Mouse (Mus musculus): ENCODE measurements at regions not wholly inside any gene's neighbourhood (a gene's known extent, or its start where the extent isn't known, plus 50 kb on each side); places are given as distances from the start of the nearest gene placed in this dataset.

DNA sequence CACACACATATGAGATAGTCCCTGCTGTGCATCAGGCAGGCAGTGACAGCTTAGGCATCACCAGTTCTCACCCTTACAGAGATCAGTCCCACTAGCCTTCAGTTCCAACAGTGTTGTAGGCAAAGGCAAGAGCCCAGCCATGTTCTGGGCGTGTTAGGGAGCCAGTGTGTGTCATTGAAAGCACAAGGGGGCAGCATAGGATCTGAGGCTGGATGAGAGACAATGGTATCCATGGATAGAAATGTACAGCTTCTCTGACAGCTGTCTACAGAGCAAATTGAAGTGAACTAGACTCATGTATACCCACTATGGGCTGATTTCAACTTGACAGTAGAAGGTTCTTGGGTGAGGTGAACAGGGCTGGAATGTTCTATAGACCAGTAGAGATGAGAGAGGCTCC lies 259.9 kb downstream of the Prdm2 start:
- H3K4me3 ChIP-seq (replicated peaks; ENCODE audit: control insufficient read depth, low read depth, low read length), result no peak overlapping the region
- H3K27ac ChIP-seq (ENCODE audit: control insufficient read depth, insufficient read depth, low read depth, low read length, poor library complexity), result no peak overlapping the region
- no peaks in the 10 kb centered on the region for H3K4me1 ChIP-seq (ENCODE audit: control insufficient read depth, insufficient read depth, low read length)
- TF ChIP-seq CTCF (IDR thresholded peaks at IDR 0.05; ENCODE audit: control insufficient read depth, insufficient read depth, low read length) (no peak), POLR2A (IDR thresholded peaks at IDR 0.05; ENCODE audit: borderline replicate concordance, control insufficient read depth, low read depth, low read length) (no peak)
- WGBS, result 29% methylated on average over 1 of the region's 1 CpGs

DNA sequence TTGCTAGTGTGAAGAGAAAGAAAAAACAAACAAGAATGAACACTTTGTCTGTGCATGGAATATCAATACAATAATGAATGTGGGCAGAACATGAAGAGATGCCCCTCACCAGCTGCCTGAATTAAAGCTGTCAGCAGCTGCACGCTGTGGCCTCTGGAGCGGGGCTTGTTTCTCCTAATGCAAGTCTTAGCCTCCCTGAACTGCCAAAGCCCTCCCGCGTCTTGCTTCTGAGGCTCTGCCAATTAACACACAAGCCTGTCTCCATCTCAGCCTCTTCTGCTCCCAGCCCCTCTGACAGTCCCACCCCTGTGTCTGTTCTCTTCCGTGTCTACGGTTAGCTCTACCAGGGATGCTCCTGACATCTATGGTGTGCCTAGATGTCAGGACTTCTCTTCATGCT lies 265.1 kb downstream of the Prdm2 start:
- TF ChIP-seq POLR2A (IDR thresholded peaks at IDR 0.05; ENCODE audit: borderline replicate concordance, control insufficient read depth, low read depth, low read length) (no peak), CTCF (IDR thresholded peaks at IDR 0.05; ENCODE audit: control insufficient read depth, insufficient read depth, low read length) (no peak)
- Histone ChIP-seq H3K4me3 (replicated peaks; ENCODE audit: control insufficient read depth, low read depth, low read length) (no peak overlapping the region), H3K4me1 (ENCODE audit: control insufficient read depth, insufficient read depth, low read length) (no peaks in the 10 kb centered on the region), H3K27ac (ENCODE audit: control insufficient read depth, insufficient read depth, low read depth, low read length, poor library complexity) (no peak overlapping the region)
- 82% methylated on average over 6 of the region's 6 CpGs for WGBS

DNA sequence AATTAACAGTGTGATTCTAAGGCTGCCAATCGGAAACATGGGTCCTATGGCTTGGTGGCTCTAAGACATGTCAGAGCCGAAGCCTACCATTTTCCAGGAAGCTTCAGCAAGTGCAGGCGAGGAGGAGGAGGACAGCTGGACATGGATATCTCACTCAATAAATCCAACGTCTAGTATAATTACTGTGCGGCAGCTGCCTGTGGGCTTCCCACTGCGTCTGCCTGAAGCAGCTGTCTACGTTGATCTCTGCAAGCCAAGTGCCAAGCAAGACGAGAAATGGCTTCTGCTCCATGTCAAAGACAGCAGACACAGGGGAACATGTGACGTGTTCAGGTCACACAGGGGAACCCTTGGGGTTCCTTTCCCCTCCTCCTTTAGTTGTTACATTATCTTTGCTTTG lies 279.2 kb downstream of the Prdm2 start:
- Histone ChIP-seq H3K4me1 (ENCODE audit: control insufficient read depth, insufficient read depth, low read length) (no peaks in the 10 kb centered on the region), H3K4me3 (replicated peaks; ENCODE audit: control insufficient read depth, low read depth, low read length) (no peak overlapping the region), H3K27ac (ENCODE audit: control insufficient read depth, insufficient read depth, low read depth, low read length, poor library complexity) (no peak overlapping the region)
- 78% methylated on average over 9 of the region's 9 CpGs for WGBS
- no peak for TF ChIP-seq POLR2A (IDR thresholded peaks at IDR 0.05; ENCODE audit: borderline replicate concordance, control insufficient read depth, low read depth, low read length)
- TF ChIP-seq CTCF (IDR thresholded peaks at IDR 0.05; ENCODE audit: control insufficient read depth, insufficient read depth, low read length), result no peak

DNA sequence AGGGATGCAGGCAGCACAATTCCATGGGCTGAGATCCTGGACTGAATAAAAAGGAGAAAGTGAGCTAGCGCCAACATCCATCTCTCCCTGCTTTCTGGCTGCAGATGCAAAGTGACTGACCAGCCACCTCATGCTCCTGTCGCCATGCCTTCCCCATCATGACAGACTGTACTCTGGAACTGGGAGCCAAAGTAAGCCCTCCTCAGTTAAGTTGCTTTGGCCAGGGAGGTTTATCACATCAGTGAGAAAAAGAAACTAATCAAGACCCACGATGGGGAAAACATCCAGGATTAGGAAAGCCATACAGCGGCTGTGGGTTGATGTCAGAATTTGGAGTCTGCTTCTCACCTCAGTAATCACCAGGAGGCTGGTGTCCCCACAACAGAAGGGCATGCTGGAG lies 283.6 kb downstream of the Prdm2 start:
- H3K27ac ChIP-seq (ENCODE audit: control insufficient read depth, insufficient read depth, low read depth, low read length, poor library complexity), result no peak overlapping the region
- H3K4me3 ChIP-seq (replicated peaks; ENCODE audit: control insufficient read depth, low read depth, low read length), result no peak overlapping the region
- TF ChIP-seq CTCF (IDR thresholded peaks at IDR 0.05; ENCODE audit: control insufficient read depth, insufficient read depth, low read length), result no peak
- no peak for TF ChIP-seq POLR2A (IDR thresholded peaks at IDR 0.05; ENCODE audit: borderline replicate concordance, control insufficient read depth, low read depth, low read length)
- WGBS, result 85% methylated on average over 4 of the region's 4 CpGs
- H3K4me1 ChIP-seq (ENCODE audit: control insufficient read depth, insufficient read depth, low read length), result no peaks in the 10 kb centered on the region

DNA sequence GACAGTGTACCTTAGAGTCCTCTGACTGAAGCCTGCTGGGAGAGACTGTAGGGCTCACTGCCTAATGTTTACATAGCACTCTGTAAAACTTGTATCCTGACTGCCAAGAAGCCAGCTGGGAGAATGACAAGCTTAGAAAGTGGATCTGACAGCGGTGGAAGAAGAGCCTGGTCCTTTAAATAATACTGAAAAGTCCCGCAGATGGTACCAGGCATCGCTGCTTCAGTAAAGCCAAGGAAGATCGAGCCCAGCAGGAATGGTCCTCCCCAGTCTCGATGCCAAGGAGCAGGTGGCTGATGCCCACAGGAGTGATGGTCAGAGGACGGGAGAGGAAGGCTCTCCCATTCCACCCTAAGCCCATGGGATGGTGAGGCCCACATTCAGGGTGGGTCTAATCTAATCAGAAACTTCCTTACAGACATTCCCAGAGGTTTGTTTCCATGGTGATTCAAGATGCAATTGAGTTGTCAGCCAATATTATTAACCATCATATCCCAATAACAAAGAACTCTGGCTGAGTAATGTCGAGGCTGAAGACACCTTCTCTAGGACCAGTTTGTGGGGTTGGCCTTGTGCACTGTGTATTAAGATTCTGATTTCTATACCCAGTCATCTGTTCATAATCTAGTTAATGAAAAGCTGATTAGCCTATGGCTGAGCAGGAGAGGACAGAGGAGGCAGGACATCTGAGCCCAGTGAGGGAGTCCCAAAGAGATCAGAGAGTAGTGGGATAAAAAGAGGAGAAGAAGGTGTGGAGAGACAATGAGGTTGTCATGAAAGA lies 285.3 kb downstream of the Prdm2 start:
- Histone ChIP-seq H3K27ac (ENCODE audit: control insufficient read depth, insufficient read depth, low read depth, low read length, poor library complexity) (no peak overlapping the region), H3K4me3 (replicated peaks; ENCODE audit: control insufficient read depth, low read depth, low read length) (no peak overlapping the region), H3K4me1 (ENCODE audit: control insufficient read depth, insufficient read depth, low read length) (no peaks in the 10 kb centered on the region)
- TF ChIP-seq POLR2A (IDR thresholded peaks at IDR 0.05; ENCODE audit: borderline replicate concordance, control insufficient read depth, low read depth, low read length), result no peak
- 80% methylated on average over 7 of the region's 7 CpGs for WGBS

DNA sequence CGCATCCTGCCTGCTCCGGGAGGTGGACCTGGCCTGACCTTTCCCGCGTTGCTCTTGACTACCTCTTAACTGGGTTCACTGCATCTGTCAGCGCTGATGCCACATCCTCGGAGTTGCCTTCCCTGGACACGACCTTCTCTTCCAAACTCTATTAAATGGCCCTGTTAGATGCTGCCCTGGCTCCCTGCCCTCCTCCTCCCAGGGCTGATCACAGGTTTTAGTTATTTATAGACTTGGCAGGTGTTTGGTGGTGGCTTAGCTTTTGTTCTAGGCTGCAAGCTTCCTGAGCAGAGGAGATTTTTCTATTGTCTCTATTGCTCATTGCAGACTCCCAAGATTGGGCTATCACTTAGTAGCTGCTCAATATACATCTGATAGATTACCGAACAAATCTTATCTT lies 287.7 kb downstream of the Prdm2 start:
- Histone ChIP-seq H3K4me3 (replicated peaks; ENCODE audit: control insufficient read depth, low read depth, low read length) (no peak overlapping the region), H3K4me1 (ENCODE audit: control insufficient read depth, insufficient read depth, low read length) (no peaks in the 10 kb centered on the region), H3K27ac (ENCODE audit: control insufficient read depth, insufficient read depth, low read depth, low read length, poor library complexity) (no peak overlapping the region)
- TF ChIP-seq POLR2A (IDR thresholded peaks at IDR 0.05; ENCODE audit: borderline replicate concordance, control insufficient read depth, low read depth, low read length), result no peak
- no peak for TF ChIP-seq CTCF (IDR thresholded peaks at IDR 0.05; ENCODE audit: control insufficient read depth, insufficient read depth, low read length)
- WGBS, result 78% methylated on average over 8 of the region's 8 CpGs

DNA sequence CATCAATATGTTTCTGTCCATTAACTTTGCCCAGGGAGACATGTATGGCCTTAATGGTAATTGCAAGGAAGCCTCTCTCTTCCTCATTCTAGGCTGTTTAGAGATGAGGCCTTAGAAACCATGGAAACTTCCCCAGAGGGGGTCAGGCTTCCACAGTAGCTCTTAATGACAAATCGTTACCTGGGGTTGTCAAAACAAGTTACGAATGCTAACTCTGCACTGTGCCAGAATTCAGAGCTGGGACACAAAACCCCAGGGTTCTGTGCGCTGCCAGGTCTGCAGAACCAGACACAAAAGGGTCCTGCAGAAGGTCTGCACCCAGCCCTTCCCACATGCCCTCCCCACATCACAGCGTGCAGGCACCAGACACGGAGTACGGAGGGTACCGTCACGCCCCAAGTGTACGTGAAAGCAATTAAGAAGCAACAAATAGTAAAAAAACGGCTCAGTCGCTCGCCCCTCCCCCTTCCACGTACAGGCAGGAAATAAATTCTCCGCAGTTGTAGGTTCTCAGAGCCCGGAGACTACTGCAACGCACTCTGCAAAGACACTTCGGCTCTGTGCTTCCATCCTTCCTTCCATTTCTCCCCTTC lies 303.3 kb downstream of the Prdm2 start:
- 25% methylated on average over 17 of the region's 17 CpGs for WGBS
- Histone ChIP-seq H3K4me3 (replicated peaks; ENCODE audit: control insufficient read depth, low read depth, low read length) (no peak overlapping the region), H3K27ac (ENCODE audit: control insufficient read depth, insufficient read depth, low read depth, low read length, poor library complexity) (no peak overlapping the region), H3K4me1 (ENCODE audit: control insufficient read depth, insufficient read depth, low read length) (no peaks in the 10 kb centered on the region)
- TF ChIP-seq CTCF (IDR thresholded peaks at IDR 0.05; ENCODE audit: control insufficient read depth, insufficient read depth, low read length) (no peak), POLR2A (IDR thresholded peaks at IDR 0.05; ENCODE audit: borderline replicate concordance, control insufficient read depth, low read depth, low read length) (no peak)

DNA sequence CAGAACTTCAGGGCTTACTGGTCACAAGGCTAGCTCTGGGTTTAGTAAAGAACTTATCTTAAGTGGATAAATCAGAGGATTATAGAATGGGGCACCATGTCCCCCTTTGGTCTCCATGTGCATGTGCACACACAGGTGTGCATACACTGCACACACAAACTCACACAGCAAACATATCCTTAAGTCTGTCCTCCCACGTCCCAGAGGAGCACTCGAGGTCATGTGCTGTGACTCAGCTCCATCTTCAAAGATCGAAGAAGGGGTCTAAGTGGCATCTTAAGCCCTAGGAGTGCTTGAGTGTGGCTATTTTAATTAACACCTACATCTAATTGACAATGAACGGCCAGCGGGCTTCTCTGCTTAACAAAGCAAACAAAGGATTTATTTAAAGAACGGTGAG lies 304.0 kb downstream of the Prdm2 start:
- no peak overlapping the region for H3K4me3 ChIP-seq (replicated peaks; ENCODE audit: control insufficient read depth, low read depth, low read length)
- TF ChIP-seq POLR2A (IDR thresholded peaks at IDR 0.05; ENCODE audit: borderline replicate concordance, control insufficient read depth, low read depth, low read length) (no peak), CTCF (IDR thresholded peaks at IDR 0.05; ENCODE audit: control insufficient read depth, insufficient read depth, low read length) (no peak)
- no peaks in the 10 kb centered on the region for H3K4me1 ChIP-seq (ENCODE audit: control insufficient read depth, insufficient read depth, low read length)
- no peak overlapping the region for H3K27ac ChIP-seq (ENCODE audit: control insufficient read depth, insufficient read depth, low read depth, low read length, poor library complexity)
- WGBS, result 75% methylated on average over 6 of the region's 6 CpGs
